Mouse (Mus musculus) kidney, postnatal 36 days (tissue): ENCODE results near the gene Adamts2.
A peak's percentile ranks its signal among the peaks of the same experiment; 100 is the strongest.

Experiments
- DNase-seq, 2 experiments: peaks; one replicate each; pipeline ENCODE4 v3.0.0; 2021 to 2022; ENCODE audit warnings: mixed read lengths in 2 of 2

Adamts2 gene

DNA sequence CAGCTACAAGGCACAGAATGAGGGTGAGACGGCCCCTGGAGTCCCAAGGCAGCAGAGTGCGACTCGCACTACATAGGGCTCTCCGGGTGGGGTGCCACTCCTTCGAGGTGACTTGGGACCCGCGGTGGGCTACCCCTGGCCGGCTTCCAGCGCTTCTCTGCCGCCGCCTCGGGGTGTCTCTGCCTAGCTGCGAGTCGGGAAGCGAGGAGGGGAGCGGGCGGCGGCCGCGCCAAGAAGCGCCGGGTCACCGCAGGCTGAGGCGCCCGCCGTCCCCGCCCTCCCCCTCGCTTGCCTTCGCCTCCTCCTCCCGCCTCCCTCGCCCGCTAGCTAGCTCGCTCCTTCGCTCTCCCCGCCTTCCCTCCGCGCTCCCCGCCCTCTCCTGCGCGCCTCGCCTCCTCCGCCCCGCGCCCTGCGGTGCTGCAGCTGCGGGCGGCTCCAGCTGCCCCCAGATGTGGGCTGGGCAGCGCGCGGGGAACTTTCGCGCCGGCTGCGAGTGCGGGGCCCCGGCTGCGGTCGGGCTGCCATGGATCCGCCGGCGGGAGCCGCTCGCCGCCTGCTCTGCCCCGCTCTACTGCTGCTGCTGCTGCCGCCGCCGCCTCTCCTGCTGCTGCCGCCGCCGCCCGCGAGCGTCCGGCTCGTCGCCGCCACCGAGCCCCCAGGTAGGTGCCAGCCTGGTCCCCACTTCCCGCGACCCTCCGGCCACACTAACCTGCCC, at the start of gene Adamts2:
TSS of gene Adamts2 (plus strand) at position 444 of the 715 bp plus-strand sequence.
- DNase-seq = peak; percentile 51 to 79

DNA sequence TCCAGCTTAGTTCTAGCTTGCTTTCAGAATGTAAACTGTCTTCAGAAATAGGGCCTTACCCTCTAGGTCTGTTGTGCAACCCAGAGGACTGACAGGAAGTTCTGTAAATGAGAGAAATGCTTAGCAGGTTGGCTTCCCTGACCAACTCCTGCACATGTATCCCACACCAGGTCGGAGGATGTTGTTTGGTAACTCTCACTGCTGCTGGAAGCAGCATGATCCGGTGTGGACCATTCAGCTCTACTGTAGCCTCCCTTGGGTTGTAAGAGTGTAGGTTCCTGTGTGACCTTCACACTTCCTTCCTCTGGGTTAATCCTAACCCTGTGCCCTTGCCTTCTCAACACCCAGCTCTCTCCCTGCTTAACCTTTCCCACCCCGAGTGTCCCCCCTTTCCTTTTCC, 44.8 kb upstream of the Adamts2 start:
- no peak for DNase-seq

DNA sequence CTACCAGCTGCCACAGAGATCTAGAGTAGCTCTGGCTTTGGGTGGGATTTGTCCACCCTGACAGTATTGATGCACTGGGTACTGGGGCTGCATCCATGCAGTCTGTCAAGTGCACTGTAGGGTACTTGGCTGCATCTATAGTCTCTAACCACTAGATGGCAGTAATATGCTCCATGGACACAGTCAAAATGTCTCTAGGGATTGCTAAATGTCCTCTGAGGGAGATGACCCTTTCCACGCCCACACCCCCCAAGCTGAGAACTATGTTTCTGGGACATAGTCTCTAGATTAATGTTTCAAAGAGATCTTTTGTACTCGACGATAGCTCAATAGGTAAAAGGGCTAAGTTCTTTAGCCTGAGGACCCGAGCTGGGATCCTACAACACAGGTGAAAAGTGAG, 42.8 kb upstream of the Adamts2 start:
- peak; percentile 8 to 35 for DNase-seq

DNA sequence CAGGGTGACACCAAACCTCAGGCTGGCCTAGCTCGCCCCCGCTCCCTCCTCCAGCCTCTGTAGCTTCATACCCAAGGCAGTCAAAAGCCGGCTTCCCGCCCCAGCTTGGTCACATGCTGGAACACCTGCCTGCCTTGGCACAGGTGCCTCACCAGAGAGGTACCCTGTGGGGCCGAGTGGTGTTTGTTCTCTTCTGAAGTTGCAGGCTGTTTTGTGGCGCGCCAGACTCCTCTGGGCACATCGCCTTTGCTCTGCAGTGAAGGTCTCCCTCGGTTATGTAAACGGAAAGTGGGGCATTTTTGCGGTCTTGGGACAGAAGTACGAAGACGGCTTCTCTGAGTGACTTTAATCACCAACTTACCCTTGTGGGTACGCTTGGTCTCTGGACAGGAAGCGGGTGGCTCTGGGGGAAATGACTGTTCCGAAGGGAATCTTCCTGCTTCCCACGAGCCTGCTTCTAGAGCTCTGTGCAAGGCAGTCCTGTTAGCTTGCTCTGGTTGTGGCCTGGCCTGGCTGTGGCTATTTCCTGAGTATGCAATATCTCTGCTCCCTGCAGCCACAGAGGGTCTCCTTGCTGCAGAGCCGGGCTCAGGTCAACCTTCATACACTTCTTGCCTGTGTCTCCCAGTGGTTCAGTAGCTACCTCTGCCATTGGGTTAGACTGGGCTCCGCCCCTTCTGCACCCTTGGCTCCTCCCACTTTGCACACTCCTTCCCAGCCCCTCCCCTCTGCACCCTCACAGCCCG, 36.2 kb upstream of the Adamts2 start:
- no peak for DNase-seq

DNA sequence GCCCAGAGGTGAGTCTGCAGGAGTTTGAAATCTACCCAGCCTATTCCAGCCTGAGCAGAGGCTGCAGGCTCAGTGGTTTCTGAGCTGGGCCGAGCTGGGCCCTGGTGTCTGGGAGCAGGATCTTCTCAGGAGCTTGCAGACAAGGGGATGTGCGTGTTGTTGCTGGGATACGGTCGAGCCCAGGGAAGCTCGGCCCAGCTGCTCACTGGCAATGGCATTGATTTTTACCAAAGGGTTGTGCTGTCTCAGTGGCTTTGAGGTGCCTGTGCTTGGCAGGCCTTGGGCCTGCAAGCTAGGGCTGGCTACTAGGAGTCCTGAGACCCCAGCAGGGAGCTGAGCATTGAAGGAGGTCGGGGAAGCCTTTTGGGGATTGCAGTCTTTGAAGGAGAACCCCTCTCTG, 30.4 kb upstream of the Adamts2 start:
- no peak for DNase-seq

DNA sequence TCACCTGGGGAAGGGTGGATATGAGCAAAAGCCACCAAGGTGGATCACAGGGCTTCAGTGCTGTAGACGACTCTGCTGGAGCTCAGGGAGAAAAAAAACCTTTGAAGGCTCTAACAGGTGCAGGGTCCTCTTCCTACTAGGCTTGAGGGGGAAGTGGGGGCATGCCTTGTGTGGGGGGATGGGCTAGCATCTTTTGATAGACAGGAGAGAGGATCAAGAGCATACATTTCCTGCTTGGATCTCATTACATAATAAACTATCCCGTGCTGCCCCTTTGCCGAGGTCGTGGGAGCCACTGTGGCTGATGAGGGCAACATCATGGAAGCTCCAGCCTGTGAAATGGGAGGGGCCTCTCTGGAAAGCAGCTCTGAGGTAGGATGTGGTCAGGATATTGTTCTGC, 25.4 kb upstream of the Adamts2 start:
- no peak for DNase-seq

DNA sequence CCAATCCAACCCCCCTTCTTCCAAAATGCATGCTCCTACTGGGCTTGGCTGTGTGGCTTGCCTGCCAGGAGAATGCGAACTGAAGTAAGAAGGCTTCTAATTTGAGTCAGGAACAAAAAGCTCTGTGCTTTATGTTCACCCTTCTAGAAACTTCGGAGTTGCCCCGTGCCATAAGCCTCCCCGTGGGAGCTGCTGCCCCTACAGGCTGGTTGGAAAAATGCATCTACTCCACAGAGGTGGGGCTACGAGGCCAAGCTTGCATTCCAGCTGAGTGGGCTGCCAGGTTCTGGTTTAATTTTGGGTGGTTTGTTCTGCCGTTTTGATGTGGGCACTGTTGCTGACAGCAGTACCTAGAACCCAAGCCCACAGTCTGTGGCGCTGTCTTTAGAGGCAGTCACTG, 14.9 kb upstream of the Adamts2 start:
- DNase-seq = peak in 1 of 2 experiments; percentile 57

DNA sequence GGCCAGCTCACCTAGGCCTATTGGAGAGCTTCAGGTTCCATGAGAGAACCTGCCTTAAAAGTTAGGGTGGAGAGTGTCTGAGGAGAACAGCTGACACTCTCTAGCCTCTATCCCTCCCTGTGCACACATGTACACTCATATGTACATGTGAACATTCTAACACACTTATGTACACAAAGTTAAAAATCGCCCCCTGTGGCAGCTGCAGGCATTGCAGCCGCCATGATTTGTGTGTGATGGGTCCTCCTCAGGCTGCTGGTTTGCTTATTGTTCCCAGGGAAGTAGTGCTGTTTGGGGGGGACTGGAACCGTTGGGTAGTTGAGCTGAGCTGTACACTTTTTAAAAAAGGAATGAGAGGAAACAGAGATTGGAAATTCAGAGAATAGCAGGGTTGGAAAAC, 14.1 kb upstream of the Adamts2 start:
- peak in 1 of 2 experiments; percentile 79 for DNase-seq

DNA sequence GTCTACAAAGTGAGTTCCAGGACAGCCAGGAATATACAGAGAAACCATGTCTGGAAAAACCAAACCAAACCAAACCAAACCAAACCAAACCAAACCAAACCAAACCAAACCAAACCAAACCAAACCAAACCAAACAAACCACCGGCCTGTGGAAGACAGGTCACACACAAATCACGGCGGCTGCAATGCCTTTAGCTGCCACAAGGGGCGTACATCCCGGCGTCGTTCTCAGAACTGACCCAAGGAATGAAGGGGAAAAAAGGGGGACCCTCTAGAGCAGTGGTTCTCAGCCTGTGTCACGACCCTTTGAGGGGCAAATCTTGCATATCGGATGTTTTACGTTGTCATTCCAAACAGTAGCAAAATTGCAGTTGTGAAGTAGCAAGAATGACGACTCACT, 12.8 kb upstream of the Adamts2 start:
- DNase-seq = peak in 1 of 2 experiments; percentile 70

DNA sequence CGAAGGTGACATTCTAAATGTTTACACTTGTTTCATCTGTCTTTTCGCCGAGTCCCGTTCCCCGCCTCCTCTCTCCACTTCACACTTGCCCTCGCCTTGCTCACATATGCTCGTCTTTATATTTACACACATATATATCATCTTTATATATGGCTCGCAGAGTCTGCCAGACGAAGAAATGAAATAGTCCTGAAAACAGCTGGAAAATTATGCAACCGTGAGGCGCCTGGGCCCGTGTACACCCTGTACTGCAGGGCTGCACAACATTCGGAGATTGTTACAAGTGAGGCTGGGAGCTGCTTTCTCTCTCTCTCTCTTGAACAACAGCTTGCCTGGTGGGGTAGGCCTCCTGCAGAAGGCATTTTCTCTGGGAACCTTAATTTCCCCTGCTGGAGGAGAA, 10.8 kb upstream of the Adamts2 start:
- DNase-seq = no peak

DNA sequence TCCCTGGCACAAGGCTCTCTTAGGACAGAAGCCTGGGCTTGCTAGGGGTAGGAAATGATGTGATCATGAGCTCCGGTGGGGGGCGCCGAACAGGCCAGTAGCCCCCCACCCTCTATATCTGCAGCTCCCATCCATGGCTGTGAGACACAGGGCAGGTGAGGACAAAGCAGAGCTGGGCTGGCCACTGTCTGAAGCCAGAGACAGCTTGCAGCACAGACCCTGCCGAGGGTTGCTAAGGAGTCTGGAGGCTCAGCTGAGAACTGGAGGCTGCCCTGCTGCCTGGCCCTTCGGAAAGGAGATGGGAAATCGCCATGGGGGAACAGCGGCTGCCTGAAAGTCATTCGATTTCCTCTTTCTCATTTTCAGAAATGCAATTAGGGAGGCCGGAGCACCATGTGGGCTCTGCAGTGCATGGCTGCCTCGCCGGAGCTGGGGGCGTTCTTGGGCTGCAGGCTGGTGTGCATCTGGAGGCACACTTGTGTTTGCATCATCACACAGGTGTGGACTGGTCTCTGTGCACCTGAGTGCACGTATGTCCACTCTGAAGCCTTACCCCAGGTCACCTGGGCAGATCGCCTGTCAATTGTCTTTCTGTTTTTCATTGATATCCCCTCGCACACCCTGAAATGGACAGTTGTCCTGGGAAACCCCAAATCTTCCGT, 8.9 kb upstream of the Adamts2 start:
- DNase-seq = no peak

DNA sequence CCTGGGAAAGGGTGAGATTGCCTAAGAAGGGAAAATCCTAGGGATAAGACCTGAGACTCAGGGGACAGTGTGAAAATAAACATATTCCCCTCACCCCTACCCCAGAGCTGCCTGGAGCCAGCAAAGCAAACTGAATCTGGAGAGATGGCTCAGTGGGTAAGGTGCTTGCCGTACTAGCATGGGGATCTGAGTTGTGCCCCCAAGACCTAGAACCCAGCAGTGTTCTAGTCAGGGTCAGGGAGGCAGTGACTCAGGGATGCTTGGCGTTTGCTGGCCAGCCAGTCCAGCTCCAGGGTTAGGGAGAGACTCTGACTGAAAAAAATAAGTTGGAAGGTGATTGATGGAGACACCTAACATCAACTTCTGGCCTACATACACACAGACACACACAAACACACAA, 5.3 kb upstream of the Adamts2 start:
- no peak for DNase-seq

DNA sequence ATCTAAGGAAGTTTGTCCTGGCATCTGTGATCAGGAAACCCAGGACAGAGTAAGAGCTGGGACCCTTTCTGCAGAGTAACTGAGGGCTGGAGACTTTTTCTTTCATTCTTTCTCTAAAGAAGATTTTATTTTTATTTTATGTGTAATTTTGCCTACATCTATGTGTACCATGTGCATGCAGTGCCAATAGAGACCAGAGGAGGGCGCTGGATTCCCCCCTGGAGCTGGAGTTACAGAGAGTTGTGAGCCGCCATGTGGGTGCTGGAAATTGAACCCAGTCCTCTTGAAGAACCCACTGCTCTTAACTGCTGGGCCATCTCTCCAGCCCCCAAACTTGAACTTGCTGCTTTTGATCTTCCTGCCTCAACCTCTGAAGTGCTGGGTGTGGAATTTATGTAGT, 2.7 kb upstream of the Adamts2 start:
- DNase-seq = no peak

DNA sequence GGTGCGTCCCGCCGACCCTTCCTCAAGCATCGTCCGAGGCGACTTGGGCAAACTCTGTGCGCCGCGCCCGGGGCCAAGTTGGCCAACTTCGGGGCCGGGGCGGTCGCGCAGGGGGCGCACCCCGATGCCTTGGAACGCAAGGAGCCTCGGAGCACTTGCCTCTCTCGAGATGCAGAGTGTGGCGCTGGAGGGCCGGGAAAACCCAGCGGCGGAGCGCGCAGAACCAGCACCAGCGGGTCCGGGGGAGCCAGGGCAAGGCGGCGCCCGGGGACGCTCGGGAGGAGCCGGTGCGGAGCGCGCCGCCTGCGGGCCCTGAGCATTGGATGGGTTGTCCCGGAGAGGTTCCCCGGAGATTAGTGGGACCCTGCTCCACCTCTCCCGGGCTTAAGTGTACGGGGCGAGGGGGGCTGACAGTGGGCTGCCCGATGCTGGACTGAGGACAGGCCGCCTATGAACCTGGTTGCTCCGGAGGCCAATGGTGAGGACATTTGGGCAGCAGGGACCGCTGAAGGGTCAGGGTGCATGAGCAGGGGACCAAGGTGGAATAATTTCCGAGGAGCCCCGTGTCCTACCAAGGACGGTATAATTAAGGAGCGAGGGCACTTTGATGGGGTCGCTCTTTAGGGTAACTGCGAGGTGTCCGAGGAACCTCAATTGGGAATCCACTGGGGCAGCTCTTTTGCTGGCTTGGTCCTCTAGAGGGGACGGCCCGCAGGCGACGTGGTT, 635 bp downstream of the Adamts2 start:
- peak in 1 of 2 experiments; percentile 45 for DNase-seq

DNA sequence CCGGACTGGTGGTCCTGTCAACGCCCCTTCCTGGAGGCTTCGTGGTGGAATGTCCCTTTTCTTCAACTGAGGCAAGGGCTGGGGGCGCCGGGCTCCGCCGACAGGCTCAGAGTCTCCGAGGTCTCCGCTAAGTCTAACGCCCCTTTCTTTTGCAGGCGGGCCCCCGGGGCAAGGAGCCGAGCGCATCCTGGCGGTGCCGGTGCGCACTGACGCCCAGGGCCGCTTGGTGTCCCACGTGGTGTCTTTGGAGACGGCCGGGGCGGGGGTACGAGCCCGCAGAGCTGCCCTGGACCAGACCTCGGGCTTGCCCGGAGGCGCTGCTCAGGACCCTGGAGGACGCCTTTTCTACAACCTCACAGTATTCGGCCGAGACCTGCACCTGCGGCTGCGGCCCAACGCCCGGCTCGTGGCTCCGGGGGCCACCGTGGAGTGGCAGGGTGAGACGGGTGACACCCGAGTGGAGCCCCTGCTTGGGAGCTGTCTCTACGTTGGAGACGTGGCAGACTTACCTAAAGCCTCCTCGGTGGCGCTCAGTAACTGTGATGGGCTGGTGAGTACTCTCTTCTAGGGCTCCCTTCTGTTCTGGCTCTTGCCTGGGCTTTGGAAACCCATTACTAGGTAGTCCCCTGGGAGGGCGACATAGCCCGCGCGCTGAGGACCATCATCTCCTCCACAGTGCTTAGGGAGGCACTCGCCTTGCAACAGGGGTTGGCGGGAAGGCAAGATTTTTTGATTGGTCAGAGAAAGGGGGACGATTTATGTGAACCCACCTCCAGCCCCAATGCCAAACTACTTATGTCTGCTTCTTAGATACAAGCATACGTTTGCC, 1.4 kb downstream of the Adamts2 start:
- peak in 1 of 2 experiments; percentile 30 for DNase-seq

DNA sequence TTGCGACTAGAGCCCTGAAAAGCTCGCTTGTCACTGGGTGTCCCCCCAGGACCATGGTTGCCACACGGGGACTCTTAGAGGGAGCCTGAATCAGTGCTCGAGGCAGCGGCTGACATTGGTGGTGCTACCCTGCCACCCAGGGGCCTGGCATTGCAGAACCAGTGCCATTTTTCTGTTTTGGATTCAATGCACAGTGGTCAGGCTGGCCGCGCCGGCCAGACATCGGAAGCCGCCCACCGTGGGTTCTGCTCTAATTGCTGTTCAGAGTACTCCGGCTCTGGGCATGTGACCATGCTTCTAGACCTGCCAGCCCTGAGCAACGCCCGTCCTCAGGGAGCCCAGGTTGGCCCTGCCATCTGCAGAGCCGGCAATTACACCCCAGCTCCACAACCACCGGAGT, 2.5 kb downstream of the Adamts2 start:
- DNase-seq = no peak

DNA sequence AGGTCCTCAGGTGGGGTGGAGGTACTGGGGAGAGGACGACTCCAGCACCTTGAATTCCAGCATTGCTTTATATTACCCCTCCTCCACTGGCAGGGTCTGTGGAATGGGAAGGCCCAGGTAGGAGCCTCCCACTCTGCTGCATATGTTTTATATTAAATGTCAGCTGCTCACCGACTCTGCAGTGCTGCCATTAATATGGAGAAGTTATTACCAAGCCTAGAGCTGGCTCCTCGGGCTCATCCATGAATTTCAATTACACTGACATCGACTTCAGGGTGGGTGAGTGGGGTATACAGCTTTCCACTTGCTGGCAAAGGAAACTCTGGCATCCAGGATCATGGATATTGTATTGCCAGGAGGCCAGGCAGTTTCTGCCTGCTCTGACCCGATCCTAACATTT, 9.3 kb downstream of the Adamts2 start:
- no peak for DNase-seq

DNA sequence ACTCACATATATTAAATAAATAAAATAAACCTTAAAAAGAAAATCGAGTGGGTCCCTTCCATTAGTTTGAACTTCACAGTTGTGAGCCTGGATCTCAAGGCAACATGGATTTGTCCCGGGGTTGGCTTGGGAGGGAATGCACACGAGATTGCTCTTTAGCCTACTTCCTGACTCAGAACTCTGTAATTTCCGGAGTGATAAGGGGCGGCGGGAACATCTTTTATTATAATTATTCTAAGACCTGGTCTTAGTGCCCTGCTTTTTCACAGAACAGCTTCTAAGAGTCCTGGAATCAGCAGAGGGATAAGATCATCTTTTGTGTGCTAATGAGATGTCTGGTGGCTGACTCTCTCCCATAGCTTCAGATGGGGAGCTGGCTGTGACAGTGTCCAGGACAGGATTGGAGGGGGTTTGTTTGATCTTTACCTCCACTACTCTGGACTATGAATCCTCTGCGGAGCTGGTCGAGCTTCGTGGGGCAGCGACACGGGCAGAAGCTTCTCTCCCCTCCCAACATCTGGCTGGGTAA, 15.2 kb downstream of the Adamts2 start:
- DNase-seq = no peak

DNA sequence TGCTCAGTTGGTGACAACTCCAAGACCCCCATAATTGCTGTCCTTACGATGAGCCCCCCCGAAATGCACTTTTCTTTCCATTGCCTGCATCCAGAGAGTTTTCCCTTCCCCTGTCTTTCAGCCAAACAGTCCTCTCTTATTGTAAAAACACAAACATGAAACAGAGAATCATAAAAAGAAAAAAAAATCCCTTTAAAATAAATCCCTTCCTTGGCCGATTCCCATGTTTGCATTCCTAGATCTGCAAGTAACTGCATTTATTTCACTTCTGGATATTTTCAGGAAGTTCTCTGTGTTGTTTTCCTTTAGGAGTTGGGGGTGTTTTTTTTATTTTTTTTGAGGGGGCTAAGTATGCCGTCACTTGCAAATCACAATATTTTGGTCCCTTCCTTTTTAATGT, 19.0 kb downstream of the Adamts2 start:
- no peak for DNase-seq

DNA sequence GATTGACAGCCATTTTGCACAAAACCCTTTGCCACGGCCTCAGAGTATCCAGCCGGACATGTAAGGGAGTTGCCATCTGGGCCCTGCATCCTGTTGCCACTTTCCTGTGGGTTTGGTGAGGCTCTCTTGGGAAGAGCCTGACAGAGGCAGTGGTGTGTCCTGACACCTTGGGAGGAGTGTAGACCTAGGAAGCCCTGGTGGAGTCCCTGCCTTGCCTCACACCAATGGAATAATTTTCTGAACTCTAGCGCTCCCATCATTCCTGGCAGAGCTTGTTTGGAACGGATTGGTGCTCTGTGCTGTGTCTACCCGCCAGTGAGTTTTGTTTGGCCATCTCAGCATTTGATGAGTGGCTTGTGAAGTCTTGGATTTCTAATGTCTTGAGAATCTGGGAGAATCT, 19.5 kb downstream of the Adamts2 start:
- DNase-seq = no peak

DNA sequence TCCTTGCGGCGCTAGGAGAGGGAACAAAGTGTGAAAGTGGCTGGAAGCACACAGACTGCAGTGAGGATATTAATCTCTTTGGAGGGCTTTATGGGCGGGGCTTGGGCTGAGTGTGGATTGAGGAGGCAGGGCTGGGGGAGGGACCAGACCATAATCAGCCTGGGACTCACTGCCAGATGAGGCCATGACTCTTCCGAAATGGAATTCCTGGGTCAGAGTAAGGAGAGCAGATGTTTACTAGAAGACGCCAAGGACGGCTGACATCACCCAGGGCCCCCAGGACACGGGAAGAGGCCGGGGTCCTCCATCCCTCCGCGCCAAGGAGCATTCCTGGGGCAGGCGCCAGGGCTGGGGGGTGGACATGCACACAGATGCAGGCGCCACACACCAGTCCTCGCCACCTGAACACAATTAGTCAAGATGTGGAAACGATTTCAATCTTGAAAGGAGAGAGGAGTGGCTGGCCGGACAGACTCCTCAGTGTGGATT, 20.4 kb downstream of the Adamts2 start:
- DNase-seq = peak; percentile 55 to 59

DNA sequence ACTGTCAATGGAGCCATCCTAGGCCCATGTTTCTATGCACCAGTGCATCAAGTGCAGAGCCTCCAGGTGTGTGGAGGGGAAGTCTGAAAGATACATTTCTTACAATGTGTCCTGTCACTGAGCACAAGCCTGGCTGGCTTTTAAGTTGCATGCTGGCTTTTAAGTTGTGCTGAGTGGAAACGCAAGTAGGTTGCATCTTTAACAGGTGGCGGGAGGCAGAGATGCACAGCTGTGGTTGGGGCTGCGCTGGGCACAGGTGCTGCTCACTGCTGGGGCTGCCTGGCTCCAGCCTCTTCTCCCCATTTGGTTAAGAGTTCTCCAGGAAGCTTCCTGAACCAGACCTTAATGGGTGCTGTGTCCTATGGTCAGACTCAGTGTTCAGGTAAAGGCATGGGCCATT, 21.9 kb downstream of the Adamts2 start:
- DNase-seq = no peak
